Mouse (Mus musculus): ENCODE data around the gene Itgb2l.
"Not testable (repeated sequence)": the region's sequence is repeated elsewhere in the genome, so short reads cannot be mapped to it uniquely, and the experiment has no call there.

Itgb2l gene

DNA sequence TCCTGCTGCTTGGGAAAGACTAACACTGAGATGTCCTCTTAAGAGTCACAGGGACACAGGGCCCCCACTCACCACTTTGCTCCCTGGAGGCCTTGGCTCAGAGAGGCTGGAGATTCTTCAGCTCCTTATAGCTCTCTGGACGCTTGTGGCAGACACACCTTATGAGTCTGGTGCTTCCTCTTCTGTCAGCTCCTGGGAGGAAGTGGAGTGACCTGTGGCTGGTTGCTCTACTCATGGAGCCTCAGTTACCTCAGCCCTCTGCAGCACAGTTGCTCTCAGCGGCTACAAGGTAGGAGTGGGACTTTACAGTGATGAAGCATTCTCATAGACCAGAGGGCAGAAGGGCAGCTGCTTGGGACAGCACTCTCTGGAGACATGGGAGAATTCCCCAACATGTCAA lies at the start of gene Itgb2l:
Itgb2l (minus strand) TSS at position 152 of the 400 bp plus-strand sequence.
- DNase-seq (ENCODE audit: low spot score in 2 of 2) = no peak

DNA sequence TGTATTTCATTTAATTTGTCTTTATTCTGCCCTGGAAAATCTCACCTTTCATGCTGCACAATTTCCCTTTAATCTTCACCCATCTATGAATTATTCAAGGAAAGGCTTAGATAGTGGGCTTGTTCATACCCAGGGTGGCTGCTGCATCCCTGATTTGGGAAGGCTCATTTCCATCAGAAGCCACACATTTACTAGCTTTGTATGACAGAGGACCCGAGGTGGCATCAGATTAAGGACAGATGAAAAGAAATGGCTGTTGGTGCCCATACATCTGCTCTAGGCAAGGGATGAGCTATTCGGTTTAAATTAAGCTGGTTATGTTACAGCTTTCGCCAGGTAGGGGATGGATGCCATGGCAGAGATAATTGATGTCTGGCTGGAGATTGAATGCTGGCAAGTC lies 48.1 kb upstream of the Itgb2l start:
- no peak for DNase-seq (ENCODE audit: low spot score in 2 of 2)

DNA sequence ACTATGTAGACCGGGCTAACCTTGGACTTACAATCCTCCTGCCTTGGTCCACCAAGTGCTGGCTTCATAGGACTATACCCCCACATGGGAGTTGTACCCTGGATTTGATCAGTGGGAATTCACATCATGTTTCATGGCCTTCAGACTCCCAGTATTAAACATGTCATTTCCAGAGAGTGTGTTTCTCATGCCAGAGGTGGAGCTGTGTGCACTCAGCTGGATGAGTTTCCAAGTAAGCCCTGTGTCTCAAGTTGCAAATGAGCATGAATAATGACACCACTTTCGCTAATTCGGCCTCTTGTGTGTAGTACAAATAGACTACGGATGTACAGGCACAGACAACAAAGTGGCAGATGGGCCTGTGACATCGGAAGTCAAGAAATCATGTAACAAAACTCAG lies 44.6 kb upstream of the Itgb2l start:
- DNase-seq (ENCODE audit: low spot score in 2 of 2) = no peak

DNA sequence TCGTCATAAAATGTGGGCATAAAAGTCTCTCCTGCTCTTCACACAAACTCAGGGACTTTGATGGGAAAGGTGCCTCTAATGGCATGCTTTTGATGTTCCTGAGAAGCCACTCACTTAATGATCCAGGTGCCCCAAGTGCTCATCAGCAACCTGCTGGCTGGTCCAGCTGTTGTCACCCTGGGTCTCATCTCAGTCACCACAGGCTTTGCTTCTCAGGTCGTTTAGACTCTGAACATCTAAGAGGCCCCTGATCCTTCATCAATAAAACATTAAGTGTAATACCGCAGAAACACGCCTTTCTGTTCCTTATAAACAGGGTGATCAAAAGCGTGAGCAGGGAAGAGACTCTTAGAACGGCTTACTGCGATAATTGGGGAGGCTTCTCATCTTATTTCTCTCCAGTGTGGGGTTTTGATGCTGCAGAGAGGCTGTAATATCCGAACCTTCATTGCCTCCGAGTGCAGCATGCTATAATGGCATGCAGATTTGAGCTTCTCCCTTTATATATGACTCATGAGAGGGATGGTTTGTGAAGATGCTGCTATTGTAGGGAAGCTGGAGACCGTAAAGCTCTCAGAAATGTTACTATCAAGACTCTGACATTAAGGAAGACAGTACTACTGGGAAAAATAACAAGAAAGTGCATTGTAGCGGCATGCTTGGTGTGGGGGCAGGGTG lies 43.7 kb upstream of the Itgb2l start:
- DNase-seq (ENCODE audit: low spot score in 2 of 2) = no peak

DNA sequence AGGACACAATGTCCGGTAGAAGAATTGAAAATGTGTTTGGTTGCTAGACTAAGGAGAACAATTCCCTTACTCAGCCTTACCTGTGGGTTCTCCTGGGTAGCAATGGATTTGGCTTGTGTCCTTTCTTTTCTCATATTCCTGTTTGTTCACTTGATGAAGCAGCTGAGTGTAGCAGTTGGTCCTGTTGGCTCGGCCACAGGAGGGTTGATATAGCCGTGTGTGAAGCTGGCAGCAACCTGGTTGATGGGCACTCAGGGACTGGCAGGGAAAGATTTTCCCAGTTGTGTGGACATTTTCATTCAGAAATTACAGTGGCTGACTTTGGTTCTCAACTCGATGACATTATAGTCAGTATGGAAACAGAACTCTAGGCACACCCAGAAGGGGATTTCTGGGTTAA lies 38.4 kb upstream of the Itgb2l start:
- no peak for DNase-seq (ENCODE audit: low spot score in 2 of 2)

DNA sequence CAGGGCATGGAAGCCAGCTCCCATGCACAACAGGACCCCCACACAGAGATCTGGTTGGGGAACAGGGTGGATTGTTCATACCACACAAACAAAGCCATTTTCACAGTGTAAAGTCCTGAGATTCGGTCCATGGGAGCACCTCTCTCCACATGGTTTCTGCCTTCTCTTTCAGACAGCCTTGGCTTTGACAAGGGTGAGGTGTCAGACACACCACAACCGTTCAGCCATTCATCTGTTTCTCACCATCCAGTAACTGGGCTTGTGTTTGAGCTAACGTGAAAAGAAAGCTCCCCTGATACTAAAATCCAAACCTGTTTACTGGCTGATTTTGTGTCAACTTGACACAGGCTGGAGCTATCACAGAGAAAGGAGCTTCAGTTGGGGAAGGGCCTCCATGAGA lies 30.8 kb upstream of the Itgb2l start:
- no peak for DNase-seq (ENCODE audit: low spot score in 2 of 2)

DNA sequence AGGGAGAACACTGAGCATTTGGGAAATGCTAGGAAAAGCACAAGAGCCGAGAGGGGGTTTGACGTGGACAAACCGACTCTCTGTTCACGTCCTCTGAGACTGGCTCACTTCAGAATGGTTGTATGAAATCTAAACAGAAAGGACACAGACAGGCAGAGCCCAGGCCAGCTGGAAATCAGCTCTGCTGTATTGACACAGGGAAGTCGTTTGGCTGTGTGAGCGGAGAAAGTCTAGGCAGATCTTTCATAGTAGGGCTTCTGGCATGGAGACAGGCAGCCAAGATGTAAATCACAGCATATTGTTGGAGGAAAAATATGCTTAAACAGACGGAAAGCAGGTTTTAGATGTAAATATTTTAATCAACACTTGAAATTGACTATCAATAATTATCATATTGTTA lies 29.4 kb upstream of the Itgb2l start:
- DNase-seq (ENCODE audit: low spot score in 2 of 2) = no peak

DNA sequence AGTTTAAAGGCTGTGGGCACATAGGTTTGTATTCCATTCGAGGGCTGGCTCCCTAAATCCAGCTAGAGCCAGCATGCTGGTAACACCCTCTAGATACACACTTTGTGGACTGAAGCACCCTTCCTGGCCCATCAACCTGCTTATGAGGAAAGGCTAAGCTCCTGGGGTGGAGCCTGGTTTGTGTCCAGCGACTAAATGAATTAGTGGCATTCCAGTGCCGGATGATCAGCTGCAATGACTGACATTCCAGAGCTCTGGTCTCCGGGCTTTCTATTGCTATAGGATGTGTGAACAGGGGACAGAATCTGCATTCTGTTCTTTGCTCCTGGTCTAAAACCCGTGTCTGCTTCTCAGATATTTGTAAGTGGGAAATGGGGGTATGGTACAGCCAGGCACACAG lies 28.9 kb upstream of the Itgb2l start:
- no peak for DNase-seq (ENCODE audit: low spot score in 2 of 2)

DNA sequence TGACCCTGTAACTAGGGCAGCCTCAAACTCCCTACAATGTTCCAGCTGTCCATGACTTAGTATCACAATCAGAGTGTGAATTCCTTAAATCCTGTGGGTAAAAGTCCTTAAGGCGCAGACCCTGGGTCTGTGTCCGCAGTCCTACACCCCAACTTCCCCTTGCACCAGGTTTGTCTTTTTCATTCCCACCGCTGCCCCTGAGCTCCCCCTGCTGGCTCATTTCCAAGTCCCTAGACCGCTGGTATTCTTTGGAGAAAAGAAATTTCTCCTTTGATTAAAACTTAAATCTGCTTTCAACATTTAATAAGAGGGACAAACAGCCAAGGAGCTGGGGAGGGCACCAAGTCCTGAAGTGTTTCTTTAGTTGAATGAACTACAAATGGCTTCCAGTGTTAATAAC lies 26.2 kb upstream of the Itgb2l start:
- peak in 1 of 2 experiments; percentile 41 for DNase-seq (ENCODE audit: low spot score in 2 of 2)

DNA sequence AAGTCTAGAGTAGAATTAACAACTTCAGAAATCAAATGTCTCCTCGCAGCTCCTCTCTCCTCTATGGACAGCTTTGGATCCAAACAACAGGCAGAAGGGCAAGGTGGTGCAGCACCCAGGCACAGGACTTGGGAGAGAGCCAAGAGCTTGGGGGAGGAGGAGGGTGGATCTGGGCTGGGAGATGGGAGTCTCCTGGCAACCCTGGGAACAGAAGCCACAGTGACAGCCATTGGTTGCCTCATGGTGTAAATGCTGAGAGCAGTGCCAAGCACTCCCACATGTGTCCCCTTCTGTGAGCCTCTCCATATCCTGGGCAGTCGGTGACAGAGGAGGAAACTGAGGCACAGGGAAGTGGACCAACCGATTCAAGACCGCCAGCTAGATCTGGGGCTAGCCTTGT lies 25.3 kb upstream of the Itgb2l start:
- peak; percentile 56 to 70 for DNase-seq (ENCODE audit: low spot score in 2 of 2)

DNA sequence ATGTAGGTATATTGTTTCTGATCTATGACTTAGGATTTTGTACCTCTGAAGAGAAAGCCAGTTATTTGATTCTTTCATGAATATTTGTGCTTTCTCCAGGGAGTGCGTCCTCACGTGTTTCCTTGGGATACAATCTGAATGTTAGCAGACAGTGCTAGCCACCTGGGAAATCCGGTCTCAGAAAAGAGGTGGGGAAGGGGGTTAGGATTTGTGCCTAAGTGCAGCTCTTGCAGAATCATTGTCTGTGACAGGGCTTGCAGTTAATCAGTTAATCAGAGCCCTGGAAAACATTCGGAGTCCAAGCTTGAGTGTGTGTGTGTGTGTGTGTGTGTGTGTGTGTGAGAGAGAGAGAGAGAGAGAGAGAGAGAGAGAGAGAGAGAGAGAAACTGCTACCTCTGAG lies 24.6 kb upstream of the Itgb2l start:
- DNase-seq (ENCODE audit: low spot score in 2 of 2) = no peak

DNA sequence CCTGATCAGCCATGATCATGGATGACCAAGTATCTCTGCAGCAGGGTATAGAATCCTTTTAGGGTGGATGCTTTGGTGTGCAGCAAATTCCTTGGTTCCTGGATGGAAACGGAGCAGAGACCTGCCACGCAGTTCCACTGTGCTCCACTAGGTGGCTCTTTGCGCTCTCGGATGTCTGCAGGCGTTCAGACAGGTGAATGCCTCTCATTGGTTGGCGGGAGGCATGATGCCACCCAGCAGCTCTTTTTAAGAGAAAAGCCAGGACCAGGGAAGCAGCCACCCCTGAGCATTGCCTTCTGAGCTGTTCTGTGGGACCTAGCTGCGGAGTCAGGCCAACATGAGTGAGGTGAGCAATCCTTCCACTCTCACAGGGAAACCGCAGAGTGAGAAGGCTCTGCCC lies 24.0 kb upstream of the Itgb2l start, which contains the start of gene Pcp4:
Pcp4 (plus strand) TSS at position 162 of the 400 bp plus-strand sequence.
- DNase-seq (ENCODE audit: low spot score in 2 of 2) = peak; percentile 96 to 97

DNA sequence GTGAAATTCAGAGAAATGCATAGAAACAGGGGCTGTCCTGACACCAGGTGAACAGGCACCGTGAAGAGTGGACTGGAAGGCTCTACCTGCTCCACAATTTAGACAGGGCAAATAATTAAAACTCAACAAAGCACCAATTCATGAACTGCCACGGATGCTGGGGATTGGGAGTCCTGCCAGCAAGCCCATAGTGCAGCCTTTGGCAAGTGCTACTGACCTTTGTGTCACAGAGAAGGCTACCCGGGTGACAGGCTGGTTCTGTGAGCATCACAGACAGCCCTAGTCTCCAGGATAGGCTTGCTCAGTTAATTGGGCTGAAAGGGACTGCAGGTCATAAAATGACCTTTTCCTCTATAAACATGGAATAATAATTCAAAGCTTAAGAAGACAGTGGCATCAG lies 17.4 kb upstream of the Itgb2l start:
- no peak for DNase-seq (ENCODE audit: low spot score in 2 of 2)

DNA sequence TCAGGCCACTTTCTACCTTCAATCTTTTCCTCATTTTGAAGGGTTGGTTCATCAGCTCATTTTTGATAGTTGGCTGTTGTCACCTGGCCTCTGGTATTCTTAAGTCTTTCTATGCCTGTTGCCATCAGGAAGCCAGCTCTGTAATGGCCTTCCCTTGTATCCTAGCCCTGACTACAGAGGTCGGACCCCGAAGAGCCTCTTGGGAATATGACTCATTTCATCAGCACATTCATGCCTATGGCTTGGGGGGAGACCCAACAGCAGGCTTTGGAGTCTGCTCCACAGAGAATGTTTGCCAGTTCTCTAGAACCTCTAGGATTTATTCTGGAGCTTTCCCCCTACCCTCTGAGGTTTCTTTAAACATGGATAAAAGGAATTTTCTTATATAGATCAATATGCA lies 15.9 kb upstream of the Itgb2l start:
- no peak for DNase-seq (ENCODE audit: low spot score in 2 of 2)

DNA sequence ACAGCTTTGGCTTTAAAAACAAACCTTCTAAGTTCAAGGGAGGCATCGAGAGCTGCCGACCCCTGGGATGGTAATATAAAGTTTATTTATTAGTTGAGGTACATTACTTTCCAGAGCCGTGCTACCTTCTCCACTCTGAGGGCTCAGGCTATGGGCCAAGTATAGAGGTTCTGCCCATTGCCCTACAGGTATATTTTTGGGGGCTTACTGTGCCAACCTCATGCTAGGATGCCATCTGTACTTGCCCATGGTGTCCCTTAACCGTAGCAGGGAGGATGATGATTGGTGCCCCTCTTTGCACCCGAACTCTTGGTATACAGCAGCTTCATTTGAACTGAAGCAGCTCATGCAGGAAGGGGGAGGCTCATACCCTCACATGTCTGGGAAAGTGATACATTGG lies 14.2 kb upstream of the Itgb2l start:
- DNase-seq (ENCODE audit: low spot score in 2 of 2) = no peak

DNA sequence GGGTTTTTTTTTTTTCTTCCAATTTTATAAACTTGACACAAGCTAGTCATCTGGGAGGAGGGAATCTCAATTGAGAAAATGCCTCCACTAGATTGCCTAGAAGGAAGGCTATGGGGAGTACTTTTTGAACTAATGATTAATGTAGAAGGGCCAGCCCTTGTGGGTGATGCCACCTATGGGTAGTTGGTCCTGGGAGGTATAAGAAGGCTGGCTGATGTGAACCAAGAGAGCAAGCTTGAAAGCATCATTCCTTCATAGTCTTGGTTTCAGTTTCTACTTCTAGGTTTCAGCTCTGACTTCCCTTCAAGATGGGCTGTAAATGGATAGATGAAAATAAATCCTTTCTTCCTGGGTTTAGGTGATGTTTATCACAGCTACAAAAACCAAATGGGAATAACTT lies 10.7 kb upstream of the Itgb2l start:
- DNase-seq (ENCODE audit: low spot score in 2 of 2) = no peak

DNA sequence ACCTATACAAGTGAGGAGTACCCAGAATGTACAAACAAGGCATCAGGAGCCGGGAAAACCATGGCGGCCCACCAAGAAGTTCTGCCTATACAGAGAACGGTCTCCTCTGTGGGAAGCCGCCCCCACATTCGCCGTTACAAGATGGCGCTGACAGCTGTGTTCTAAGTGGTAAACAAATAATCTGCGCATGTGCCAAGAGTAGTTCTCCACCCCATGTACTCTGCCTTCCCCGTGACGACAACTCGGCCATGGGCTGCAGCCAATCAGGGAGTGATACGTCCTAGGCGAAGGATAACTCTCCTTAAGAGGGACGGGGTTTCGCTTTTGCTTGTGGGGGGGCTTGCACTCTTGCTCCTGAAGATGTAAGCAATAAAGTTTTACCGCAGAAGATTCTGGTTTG lies 7.5 kb upstream of the Itgb2l start:
- not testable (repeated sequence) for DNase-seq (ENCODE audit: low spot score in 2 of 2)

DNA sequence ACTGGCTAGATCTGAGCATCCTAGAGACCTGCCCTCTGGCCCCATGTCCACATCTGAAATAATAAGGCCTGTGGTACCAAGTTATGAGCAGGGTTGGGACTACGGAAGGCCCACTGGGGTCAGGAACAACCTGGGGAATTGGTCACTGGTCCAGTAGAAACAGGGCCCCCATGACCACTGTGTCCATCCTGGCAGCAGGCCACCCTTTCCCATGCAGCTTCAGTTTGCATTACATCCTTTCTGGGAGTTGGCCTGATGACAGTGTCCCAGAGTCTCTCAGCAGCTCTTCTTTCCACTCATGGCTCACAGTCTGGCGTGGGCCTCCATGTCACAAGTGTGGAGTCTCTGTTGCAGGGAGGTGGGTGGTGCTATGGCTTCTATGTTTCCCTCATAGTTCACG lies 1.6 kb downstream of the Itgb2l start:
- DNase-seq (ENCODE audit: low spot score in 2 of 2) = no peak

DNA sequence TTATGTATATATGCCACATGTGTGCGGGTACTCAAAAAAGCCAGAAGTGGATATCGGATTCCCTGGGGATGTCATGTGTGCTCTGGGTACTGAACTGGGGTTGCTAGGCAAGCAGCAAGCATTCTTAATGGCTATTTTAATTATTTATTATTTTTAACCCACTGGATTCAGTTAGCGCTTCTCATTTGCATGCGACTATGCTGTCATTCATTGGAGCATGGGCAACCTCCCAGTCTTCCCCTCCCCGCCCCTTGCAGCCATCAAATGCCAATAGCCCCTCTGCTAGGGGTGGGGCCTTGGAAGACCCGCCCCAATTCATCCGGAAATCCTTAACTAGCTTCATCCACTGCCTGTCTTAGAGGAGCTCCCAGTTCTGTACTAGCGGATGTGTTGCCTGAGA lies 2.5 kb downstream of the Itgb2l start:
- no peak for DNase-seq (ENCODE audit: low spot score in 2 of 2)

DNA sequence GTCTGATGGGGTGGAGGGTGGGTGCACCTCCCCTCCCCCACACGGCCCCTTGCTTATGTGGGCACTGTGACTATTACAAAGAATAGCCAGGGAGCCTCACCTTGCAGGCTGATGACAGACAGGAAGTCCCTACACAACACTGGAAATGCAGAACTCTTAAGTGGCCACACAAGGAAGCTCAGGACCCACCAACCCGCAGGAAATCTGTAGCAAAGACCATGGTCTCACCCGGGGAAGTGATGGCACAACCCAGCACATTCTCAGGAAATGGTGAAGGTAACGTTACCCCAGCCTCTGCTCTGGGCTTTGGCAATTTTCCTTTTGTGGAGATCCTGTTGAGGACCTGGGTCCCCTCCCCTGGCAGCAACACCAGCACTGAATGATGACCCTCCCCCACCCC lies 3.7 kb downstream of the Itgb2l start:
- DNase-seq (ENCODE audit: low spot score in 2 of 2) = no peak

DNA sequence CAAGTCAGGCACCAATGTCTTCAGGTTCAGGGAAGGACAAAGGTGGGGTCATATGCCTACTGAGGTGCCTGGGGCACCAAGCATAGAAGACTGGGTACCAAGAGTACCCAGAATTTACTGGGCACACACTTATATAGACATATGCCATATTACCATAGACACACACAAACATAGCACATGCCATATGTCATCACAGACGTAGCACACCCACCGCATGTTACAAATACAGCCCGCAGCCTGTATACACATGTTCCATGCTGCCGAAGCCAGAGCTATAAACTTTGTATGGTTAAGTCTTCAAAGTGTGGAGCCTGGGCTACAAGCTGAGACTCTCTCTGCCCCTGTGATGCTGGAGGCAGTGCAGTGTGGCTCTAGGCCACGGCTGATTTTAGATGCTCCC lies 4.5 kb downstream of the Itgb2l start:
- DNase-seq (ENCODE audit: low spot score in 2 of 2) = no peak

DNA sequence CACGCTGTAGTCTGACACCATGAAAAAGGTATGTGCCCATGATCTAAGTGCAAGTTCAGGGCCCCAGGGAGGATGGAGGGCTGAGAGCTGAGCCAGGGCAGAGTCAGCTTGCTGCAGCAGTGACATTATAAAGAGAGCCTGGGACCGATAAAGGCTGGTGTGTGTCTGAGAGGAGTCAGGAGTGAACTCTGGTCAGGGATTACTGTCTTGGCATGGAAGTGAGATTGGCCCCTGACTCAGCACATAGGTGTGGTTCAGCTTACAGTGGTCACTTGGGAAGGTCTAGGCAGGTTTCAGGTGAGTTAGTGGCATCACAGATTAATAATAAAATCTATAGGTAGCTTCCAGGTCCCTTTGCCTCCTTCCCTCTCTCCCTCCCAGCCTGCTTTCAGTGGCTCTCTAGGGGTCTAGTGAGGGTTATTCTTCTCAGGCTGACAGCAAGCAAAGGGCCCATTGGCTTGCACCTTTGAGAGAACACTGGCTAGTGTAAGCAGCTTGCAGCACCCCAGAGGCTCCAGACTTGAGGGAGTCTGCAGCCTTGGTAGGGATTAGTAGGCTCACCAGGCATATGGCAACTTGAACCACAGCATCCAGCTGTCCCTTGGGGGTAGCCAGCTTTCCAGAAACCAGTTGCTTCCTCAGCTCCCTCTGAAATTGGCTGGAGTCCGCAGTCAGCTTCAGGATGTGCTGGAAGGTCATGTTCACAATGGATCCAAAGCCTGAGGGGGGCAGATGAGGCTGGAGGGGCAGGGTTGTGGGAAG lies 9.2 kb downstream of the Itgb2l start:
- no peak for DNase-seq (ENCODE audit: low spot score in 2 of 2)

DNA sequence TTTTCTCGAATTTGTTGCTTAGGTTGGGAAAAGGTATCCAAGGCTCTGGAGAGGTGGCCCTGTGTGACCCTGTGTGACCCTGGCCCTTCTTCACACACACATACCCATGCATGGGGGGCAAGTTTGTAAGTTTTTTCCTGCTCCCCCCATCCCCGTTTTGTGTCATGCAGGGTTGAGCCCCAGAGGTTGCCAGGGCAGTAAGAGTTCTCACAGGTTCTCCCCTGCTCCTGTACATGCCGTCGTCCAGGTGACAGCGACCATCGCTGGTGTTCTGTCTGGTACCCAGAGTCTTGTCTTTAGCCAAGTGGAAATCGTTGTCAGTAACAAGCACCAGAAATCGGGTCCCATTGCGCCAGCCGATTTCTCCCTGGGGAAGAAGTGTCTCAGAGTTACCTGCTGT lies 10.2 kb downstream of the Itgb2l start:
- no peak for DNase-seq (ENCODE audit: low spot score in 2 of 2)

DNA sequence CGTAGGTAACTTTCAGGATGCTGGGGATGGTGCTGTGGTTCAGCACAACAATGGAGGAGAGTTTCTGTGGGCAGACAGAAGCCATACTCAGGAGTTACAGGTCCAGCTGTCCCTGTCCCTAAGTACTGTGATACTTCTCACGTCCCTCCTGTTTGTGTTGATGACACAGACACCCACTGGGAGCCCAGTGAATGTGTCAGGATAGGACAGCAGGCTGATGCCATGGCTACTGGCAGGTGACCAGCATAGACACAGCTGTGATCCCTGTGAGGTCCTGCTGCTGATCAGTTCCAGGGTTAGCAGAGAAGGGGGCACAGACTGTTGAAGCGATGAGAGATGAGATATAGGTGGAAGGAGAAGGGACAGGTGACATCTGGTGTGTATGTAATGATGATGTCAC lies 14.4 kb downstream of the Itgb2l start:
- DNase-seq (ENCODE audit: low spot score in 2 of 2) = no peak

Data from right cerebral cortex, adult 2 months (tissue).